Mouse (Mus musculus): ENCODE results near the gene Chl1. TPM values are rescaled to one million over a fixed set of nuclear protein-coding genes. Genes with fewer than 3 reads are reported as not detected.

Gene Chl1
- polyA plus RNA-seq, 1 experiment from 2014 or later: 7.0 TPM

DNA sequence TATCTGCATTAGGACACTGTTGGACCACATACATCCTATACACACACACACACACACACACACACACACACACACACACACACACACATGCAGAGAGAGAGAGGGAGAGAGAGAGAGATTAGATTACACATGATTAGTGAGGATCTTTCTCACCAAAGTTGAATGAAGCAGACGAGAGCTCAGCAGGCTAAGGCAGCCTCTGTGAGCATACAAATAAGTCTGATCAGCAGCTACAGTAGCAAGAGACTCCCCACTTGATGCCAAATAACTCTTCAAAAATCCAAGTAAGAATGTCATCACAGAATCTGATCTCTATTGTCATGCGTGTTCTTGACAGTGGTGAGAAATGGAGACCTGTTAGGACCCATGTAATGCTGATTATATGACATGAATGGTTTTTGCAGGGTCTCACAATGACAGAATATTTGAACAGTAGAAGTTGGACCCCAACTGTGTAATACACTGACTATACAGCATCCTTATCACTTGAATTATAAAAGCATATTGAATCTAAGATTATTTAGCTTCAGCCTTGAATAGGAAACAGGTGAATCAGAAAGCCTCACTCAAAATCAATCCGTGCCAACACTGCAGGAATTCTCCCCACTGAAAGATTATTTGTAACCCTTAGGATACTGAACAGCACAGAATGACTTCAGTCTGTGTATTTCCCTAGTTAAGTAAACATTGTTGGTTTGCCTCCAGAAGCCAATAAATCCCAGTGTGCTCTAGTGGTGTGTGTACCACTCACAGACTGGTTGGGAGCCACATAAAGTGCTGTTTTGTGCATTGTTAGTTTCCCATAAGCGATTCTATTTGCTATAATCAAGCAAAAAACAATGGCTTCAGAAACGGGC, 47.9 kb downstream of the Chl1 start:
- Histone ChIP-seq H3K36me3 (no peaks in the 10 kb centered on the region), H3K9me3 (no peaks in the 10 kb centered on the region), H3K4me3 (no peak overlapping the region), H3K4me2 (no peak overlapping the region), H3K9ac (no peak overlapping the region), H3K27me3 (no peaks in the 10 kb centered on the region), H3K27ac (no peak overlapping the region), H3K4me1 (no peaks in the 10 kb centered on the region)
- WGBS: 53% methylated on average over 5 of the region's 5 CpGs
- no peak for ATAC-seq (ENCODE audit: insufficient number of reproducible peaks, low FRiP score, low TSS enrichment, low read depth)

DNA sequence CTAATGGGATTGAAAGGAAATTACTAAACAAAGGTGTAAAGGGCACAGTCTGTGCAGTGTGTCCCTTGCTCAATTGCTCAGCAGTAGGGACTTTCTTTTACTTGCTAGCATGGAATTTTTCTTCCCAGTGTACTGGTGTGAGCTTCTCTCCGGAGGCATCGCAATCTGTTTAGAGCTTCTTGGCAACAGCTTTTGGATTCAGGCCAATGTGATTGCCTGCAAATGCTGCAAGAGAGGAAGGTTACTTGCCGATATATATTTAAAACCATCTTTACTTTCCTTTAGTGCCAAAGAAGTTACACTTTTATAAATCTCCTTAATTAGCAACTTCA, 48.5 kb downstream of the Chl1 start:
- Histone ChIP-seq H3K27ac (no peak overlapping the region), H3K4me2 (no peak overlapping the region), H3K4me3 (no peak overlapping the region), H3K4me1 (no peaks in the 10 kb centered on the region), H3K27me3 (no peaks in the 10 kb centered on the region), H3K9me3 (no peaks in the 10 kb centered on the region), H3K9ac (no peak overlapping the region), H3K36me3 (no peaks in the 10 kb centered on the region)
- ATAC-seq (ENCODE audit: insufficient number of reproducible peaks, low FRiP score, low TSS enrichment, low read depth): no peak
- WGBS: 27% methylated on average over 3 of the region's 3 CpGs

GRCm38 (mm10) chr6:103559344-103559743, 49.0 kb downstream of the Chl1 start:
- Histone ChIP-seq H3K9ac (no peak overlapping the region), H3K4me2 (no peak overlapping the region), H3K4me1 (no peaks in the 10 kb centered on the region), H3K4me3 (no peak overlapping the region), H3K9me3 (no peaks in the 10 kb centered on the region), H3K36me3 (no peaks in the 10 kb centered on the region), H3K27ac (no peak overlapping the region), H3K27me3 (no peaks in the 10 kb centered on the region)
- 52% methylated on average over 2 of the region's 2 CpGs for WGBS
- no peak for ATAC-seq (ENCODE audit: insufficient number of reproducible peaks, low FRiP score, low TSS enrichment, low read depth)

DNA sequence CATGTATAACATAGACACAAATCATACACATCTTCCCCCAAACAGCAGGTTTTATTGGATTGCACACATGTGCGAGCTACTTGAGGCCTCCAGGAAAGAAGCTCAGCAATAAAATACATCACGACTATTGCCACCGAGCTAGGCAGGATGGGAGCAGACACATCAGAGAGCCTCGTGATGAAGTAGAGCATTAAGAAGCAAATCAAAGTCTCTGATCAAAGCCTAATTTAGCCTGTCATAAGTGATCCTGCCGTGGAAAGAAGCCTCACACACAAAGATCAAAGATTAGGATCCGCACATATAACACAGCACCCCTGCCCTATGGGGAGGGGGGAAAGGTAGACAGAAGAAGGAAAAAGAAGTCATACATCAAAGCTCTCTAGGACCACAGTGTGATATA, 54.4 kb downstream of the Chl1 start:
- 25% methylated on average over 6 of the region's 6 CpGs for WGBS
- Histone ChIP-seq H3K27ac (no peak overlapping the region), H3K4me3 (no peak overlapping the region), H3K9me3 (no peaks in the 10 kb centered on the region), H3K36me3 (no peaks in the 10 kb centered on the region), H3K27me3 (no peaks in the 10 kb centered on the region), H3K4me2 (no peak overlapping the region), H3K9ac (no peak overlapping the region), H3K4me1 (peaks cover 3% of the 10 kb centered on the region; the same call in 1 of the 2 replicates)
- no peak for ATAC-seq (ENCODE audit: insufficient number of reproducible peaks, low FRiP score, low TSS enrichment, low read depth)

DNA sequence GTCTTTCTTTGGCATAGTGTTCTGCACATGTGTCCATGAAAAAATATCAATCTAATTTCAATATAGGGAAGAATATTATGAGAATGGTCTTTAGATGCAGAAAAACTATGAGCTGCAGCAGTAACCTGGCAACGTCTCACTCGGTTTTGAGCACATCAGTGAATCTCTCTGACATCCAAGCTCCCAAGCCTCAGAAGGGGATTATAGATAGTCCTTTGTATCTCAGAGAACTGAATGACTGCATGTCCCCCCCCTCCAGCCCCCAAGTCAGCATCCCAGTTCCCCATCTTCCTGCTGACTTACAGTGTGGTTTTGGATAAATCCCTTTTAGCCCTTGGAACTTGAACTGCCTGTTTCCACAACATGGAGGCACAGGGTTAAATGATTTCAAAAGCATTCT, 56.9 kb downstream of the Chl1 start:
- 54% methylated on average over 2 of the region's 2 CpGs for WGBS
- Histone ChIP-seq H3K9me3 (no peaks in the 10 kb centered on the region), H3K4me2 (no peak overlapping the region), H3K9ac (no peak overlapping the region), H3K36me3 (no peaks in the 10 kb centered on the region), H3K27ac (no peak overlapping the region), H3K4me3 (no peak overlapping the region), H3K4me1 (peaks cover 3% of the 10 kb centered on the region; the same call in 1 of the 2 replicates), H3K27me3 (no peaks in the 10 kb centered on the region)
- no peak for ATAC-seq (ENCODE audit: insufficient number of reproducible peaks, low FRiP score, low TSS enrichment, low read depth)

DNA sequence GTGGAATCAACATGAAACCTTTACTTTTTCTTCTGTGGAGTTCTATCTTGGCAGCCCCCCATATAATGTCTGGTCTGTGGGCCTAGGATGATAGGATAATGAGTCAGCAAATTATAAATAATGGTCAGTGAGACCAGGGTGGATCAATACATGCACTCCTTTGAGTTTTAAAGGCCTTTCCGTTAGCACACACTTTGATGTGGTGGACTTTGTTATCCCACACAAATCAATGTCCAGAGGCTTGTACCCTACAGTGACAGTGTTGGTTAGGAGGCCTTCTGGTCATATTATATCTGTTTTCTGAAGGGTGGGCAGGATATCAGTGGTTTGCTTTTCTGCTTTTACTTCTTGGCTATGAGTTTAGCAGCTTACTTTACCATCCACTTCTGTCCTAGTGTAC, 62.3 kb downstream of the Chl1 start:
- Histone ChIP-seq H3K4me3 (no peak overlapping the region), H3K36me3 (no peaks in the 10 kb centered on the region), H3K9ac (no peak overlapping the region), H3K9me3 (no peaks in the 10 kb centered on the region), H3K27ac (no peak overlapping the region), H3K4me2 (no peak overlapping the region), H3K27me3 (no peaks in the 10 kb centered on the region), H3K4me1 (no peaks in the 10 kb centered on the region)
- WGBS: 61% methylated on average over 1 of the region's 1 CpGs
- no peak for ATAC-seq (ENCODE audit: insufficient number of reproducible peaks, low FRiP score, low TSS enrichment, low read depth)

DNA sequence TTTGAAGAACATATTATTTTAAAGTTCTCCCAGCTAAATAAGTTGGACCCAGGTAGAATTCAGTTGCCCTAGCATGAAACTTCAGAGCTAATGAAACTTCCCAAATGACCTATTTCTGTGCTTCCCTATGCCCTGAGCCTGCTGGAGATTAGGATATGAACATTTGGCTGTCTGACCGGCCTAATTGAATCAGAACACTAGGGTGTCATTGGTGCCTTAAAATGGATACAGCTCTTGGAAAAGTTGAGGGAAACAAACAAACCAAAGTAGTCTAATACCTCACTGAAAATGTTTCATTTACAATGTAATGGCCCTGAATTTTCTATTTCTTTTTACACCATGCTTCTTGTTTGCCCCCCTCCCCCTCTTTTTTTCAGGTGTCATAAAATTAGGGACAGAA, 73.8 kb downstream of the Chl1 start:
- Histone ChIP-seq H3K4me2 (no peak overlapping the region), H3K9me3 (no peaks in the 10 kb centered on the region), H3K4me3 (no peak overlapping the region), H3K36me3 (no peaks in the 10 kb centered on the region), H3K27me3 (no peaks in the 10 kb centered on the region), H3K4me1 (no peaks in the 10 kb centered on the region), H3K27ac (no peak overlapping the region), H3K9ac (no peak overlapping the region)
- WGBS: 85% methylated on average over 1 of the region's 1 CpGs
- ATAC-seq (ENCODE audit: insufficient number of reproducible peaks, low FRiP score, low TSS enrichment, low read depth): no peak

- Histone ChIP-seq H3K9ac (no peak overlapping the region), H3K4me1 (no peaks in the 10 kb centered on the region), H3K4me2 (no peak overlapping the region), H3K27me3 (no peaks in the 10 kb centered on the region), H3K27ac (no peak overlapping the region), H3K9me3 (no peaks in the 10 kb centered on the region), H3K36me3 (no peaks in the 10 kb centered on the region), H3K4me3 (no peak overlapping the region)
- 46% methylated on average over 1 of the region's 1 CpGs for WGBS
- no peak for ATAC-seq (ENCODE audit: insufficient number of reproducible peaks, low FRiP score, low TSS enrichment, low read depth)
These were observed 75.3 kb downstream of the Chl1 start for GRCm38 (mm10) chr6:103585667-103586066.

GRCm38 (mm10) chr6:103586081-103586480, 75.7 kb downstream of the Chl1 start:
- Histone ChIP-seq H3K9ac (no peak overlapping the region), H3K4me3 (no peak overlapping the region), H3K27me3 (no peaks in the 10 kb centered on the region), H3K27ac (no peak overlapping the region), H3K9me3 (no peaks in the 10 kb centered on the region), H3K4me2 (no peak overlapping the region), H3K36me3 (no peaks in the 10 kb centered on the region), H3K4me1 (no peaks in the 10 kb centered on the region)
- no peak for ATAC-seq (ENCODE audit: insufficient number of reproducible peaks, low FRiP score, low TSS enrichment, low read depth)
- WGBS: 33% methylated on average over 1 of the region's 1 CpGs

DNA sequence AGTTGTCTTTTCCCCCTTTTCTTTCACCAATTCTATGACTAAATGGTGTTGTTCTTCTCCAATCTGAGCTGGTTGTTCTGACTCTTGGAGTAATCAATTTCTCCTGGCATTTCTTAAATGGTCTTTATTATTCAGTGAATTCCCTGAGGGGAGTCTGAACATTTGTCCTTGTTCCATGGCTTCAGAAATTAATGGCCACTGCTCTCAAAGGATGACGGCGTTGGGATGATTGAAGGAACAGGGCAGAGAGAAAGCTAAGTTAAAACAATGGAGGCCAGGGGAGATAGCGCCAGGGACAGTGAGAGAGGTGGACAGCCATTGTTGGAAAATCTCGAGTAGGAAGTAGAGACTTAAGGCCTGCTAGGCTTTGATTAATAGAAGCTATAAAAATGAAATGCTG, 91.7 kb downstream of the Chl1 start:
- no peaks in the 10 kb centered on the region for H3K9me3 ChIP-seq
- 51% methylated on average over 4 of the region's 4 CpGs for WGBS
- no peaks in the 10 kb centered on the region for H3K4me1 ChIP-seq
- no peak overlapping the region for H3K4me2 ChIP-seq
- H3K9ac ChIP-seq: no peak overlapping the region
- no peak for ATAC-seq (ENCODE audit: insufficient number of reproducible peaks, low FRiP score, low TSS enrichment, low read depth)
- no peak overlapping the region for H3K27ac ChIP-seq
- no peak overlapping the region for H3K4me3 ChIP-seq
- H3K36me3 ChIP-seq: no peaks in the 10 kb centered on the region
- H3K27me3 ChIP-seq: no peaks in the 10 kb centered on the region

DNA sequence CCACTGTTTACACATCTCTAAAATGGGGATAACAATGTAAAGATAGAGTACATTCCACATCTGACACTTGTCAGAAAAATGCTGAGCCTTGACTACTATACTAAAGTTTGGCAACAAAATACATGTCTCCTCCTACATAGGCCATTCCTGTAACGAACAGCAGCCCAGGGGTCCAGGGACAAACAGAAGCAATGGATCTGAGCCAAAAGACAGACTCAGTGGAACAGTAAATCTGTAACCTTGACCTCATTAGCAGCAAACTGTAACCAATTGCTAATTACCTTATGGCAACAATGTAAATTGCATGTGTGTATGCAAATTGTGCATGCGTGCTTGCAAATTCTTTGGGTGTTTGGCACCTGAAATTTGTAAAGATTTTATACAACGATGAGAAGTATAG, 100.3 kb downstream of the Chl1 start:
- Histone ChIP-seq H3K27ac (no peak overlapping the region), H3K27me3 (no peaks in the 10 kb centered on the region), H3K9me3 (no peaks in the 10 kb centered on the region), H3K9ac (no peak overlapping the region), H3K4me1 (no peaks in the 10 kb centered on the region), H3K36me3 (no peaks in the 10 kb centered on the region), H3K4me3 (no peak overlapping the region), H3K4me2 (no peak overlapping the region)
- WGBS: 78% methylated on average over 3 of the region's 3 CpGs
- ATAC-seq (ENCODE audit: insufficient number of reproducible peaks, low FRiP score, low TSS enrichment, low read depth): no peak

GRCm38 (mm10) chr6:103612626-103613025, 102.2 kb downstream of the Chl1 start:
- H3K36me3 ChIP-seq: no peaks in the 10 kb centered on the region
- no peak overlapping the region for H3K9ac ChIP-seq
- no peaks in the 10 kb centered on the region for H3K4me1 ChIP-seq
- no peak for ATAC-seq (ENCODE audit: insufficient number of reproducible peaks, low FRiP score, low TSS enrichment, low read depth)
- H3K4me3 ChIP-seq: no peak overlapping the region
- no peaks in the 10 kb centered on the region for H3K9me3 ChIP-seq
- H3K27me3 ChIP-seq: no peaks in the 10 kb centered on the region
- 44% methylated on average over 3 of the region's 3 CpGs for WGBS
- no peak overlapping the region for H3K27ac ChIP-seq
- H3K4me2 ChIP-seq: no peak overlapping the region

- Histone ChIP-seq H3K27ac (no peak overlapping the region), H3K36me3 (no peaks in the 10 kb centered on the region), H3K9ac (no peak overlapping the region), H3K4me1 (no peaks in the 10 kb centered on the region), H3K27me3 (no peaks in the 10 kb centered on the region), H3K4me2 (no peak overlapping the region), H3K4me3 (no peak overlapping the region), H3K9me3 (no peaks in the 10 kb centered on the region)
- 40% methylated on average over 3 of the region's 3 CpGs for WGBS
- ATAC-seq (ENCODE audit: insufficient number of reproducible peaks, low FRiP score, low TSS enrichment, low read depth): no peak
These were observed 103.3 kb downstream of the Chl1 start for GRCm38 (mm10) chr6:103613714-103614113.
